Mouse (Mus musculus): Measurements from ENCODE around the gene Ndel1. TPM values are rescaled to one million over a fixed set of nuclear protein-coding genes. Genes with fewer than 3 reads are reported as not detected.
A peak's percentile ranks its signal among the peaks of the same experiment; 100 is the strongest.

The Ndel1 gene
- total RNA-seq (2021) = 10 to 100 TPM; 96.7 to 99.5 TPM
- long read RNA-seq, experiment 1, transcript Ndel1-201 (9 exons, 2,382 nt) = major isoform, 122 of 153 reads
- long read RNA-seq, experiment 1, partial matches to known transcripts = 1 of 153 reads
- long read RNA-seq, experiment 1, other reads (novel, unspliced or antisense) = 30 of 153 reads
- long read RNA-seq, experiment 2, transcript Ndel1-201 (9 exons, 2,382 nt) = major isoform, 134 of 163 reads
- long read RNA-seq, experiment 2, partial matches to known transcripts = 6 of 163 reads
- long read RNA-seq, experiment 2, other reads (novel, unspliced or antisense) = 22 of 163 reads

GRCm38 (mm10) chr11:68871748-68872147 lies at the start of gene Ndel1:
TSS of gene Ndel1 (minus strand) at chr11:68871858.
- intact Hi-C loops (cut with DNase I) = no loop called here
- no peak for DNase-seq (ENCODE audit: low spot score in 2 of 2)

GRCm38 (mm10) chr11:68914566-68914965 lies 42.9 kb upstream of the Ndel1 start:
- intact Hi-C loops (cut with DNase I) = no loop called here

GRCm38 (mm10) chr11:68911531-68912177 lies 40.0 kb upstream of the Ndel1 start:
- intact Hi-C loops (cut with DNase I) = no loop called here
- no peak for DNase-seq (ENCODE audit: low spot score in 2 of 2)

More at GRCm38 (mm10) chr11:68914566-68914965, 42.9 kb upstream of the Ndel1 start:
- no peak for DNase-seq (ENCODE audit: low spot score in 2 of 2)

- DNase-seq (ENCODE audit: low spot score in 2 of 2) = no peak
- intact Hi-C loops (cut with DNase I) = no loop called here
Measured at GRCm38 (mm10) chr11:68908846-68909503, 37.3 kb upstream of the Ndel1 start.

GRCm38 (mm10) chr11:68907251-68907650 lies 35.6 kb upstream of the Ndel1 start:
- intact Hi-C loops (cut with DNase I) = no loop called here
- no peak for DNase-seq (ENCODE audit: low spot score in 2 of 2)

- intact Hi-C loops (cut with DNase I) = no loop called here
- peak in 1 of 2 experiments; percentile 52 for DNase-seq (ENCODE audit: low spot score in 2 of 2)
Measured at GRCm38 (mm10) chr11:68906461-68906790, 34.8 kb upstream of the Ndel1 start.

- intact Hi-C loops (cut with DNase I) = loop anchor here (2.0 kb wide), 1 partner anchor 77 kb away; no protein-coding TSS in a partner anchor
- DNase-seq (ENCODE audit: low spot score in 2 of 2) = no peak
Measured at GRCm38 (mm10) chr11:68905665-68906460, 34.2 kb upstream of the Ndel1 start.

- intact Hi-C loops (cut with DNase I) = loop anchor here (2.0 kb wide), 1 partner anchor 78 kb away; no protein-coding TSS in a partner anchor
- DNase-seq (ENCODE audit: low spot score in 2 of 2) = no peak
Measured at GRCm38 (mm10) chr11:68905138-68905531, 33.5 kb upstream of the Ndel1 start.

- DNase-seq (ENCODE audit: low spot score in 2 of 2) = peak; percentile 87 to 89
- intact Hi-C loops (cut with DNase I) = loop anchor here (2.0 to 5.0 kb wide), 2 partner anchors 63 to 78 kb away; partner anchors contain the start of gene Slc25a35
Measured at GRCm38 (mm10) chr11:68904375-68905137, 32.9 kb upstream of the Ndel1 start.

- intact Hi-C loops (cut with DNase I) = loop anchor here (2.0 to 5.0 kb wide), 2 partner anchors 64 to 79 kb away; partner anchors contain the start of gene Slc25a35
- no peak for DNase-seq (ENCODE audit: low spot score in 2 of 2)
Measured at GRCm38 (mm10) chr11:68903775-68904174, 32.1 kb upstream of the Ndel1 start.

GRCm38 (mm10) chr11:68902823-68903222 lies 31.2 kb upstream of the Ndel1 start:
- no peak for DNase-seq (ENCODE audit: low spot score in 2 of 2)
- intact Hi-C loops (cut with DNase I) = loop anchor here (5.0 kb wide), 1 partner anchor 64 kb away; the partner anchor contains the start of gene Slc25a35

- DNase-seq (ENCODE audit: low spot score in 2 of 2) = no peak
Measured at GRCm38 (mm10) chr11:68902367-68902766, 30.7 kb upstream of the Ndel1 start.

GRCm38 (mm10) chr11:68902047-68902364 lies 30.3 kb upstream of the Ndel1 start:
- intact Hi-C loops (cut with DNase I) = loop anchor here (5.0 kb wide), 1 partner anchor 65 kb away; the partner anchor contains the start of gene Slc25a35
- no peak for DNase-seq (ENCODE audit: low spot score in 2 of 2)

More at GRCm38 (mm10) chr11:68902367-68902766, 30.7 kb upstream of the Ndel1 start:
- intact Hi-C loops (cut with DNase I) = loop anchor here (5.0 kb wide), 1 partner anchor 65 kb away; the partner anchor contains the start of gene Slc25a35

- intact Hi-C loops (cut with DNase I) = loop anchor here (5.0 kb wide), 1 partner anchor 66 kb away; the partner anchor contains the start of gene Slc25a35
- peak; percentile 99 for DNase-seq (ENCODE audit: low spot score in 2 of 2)
Measured at GRCm38 (mm10) chr11:68901351-68902046, 29.8 kb upstream of the Ndel1 start, which contains the start of gene Rpl26. TSS of gene Rpl26 (plus strand) at chr11:68901583.

- intact Hi-C loops (cut with DNase I) = loop anchor here (5.0 kb wide), 1 partner anchor 67 kb away; the partner anchor contains the start of gene Slc25a35
- no peak for DNase-seq (ENCODE audit: low spot score in 2 of 2)
Measured at GRCm38 (mm10) chr11:68900519-68901350, 29.1 kb upstream of the Ndel1 start.

GRCm38 (mm10) chr11:68899815-68900214 lies 28.2 kb upstream of the Ndel1 start:
- DNase-seq (ENCODE audit: low spot score in 2 of 2) = no peak
- intact Hi-C loops (cut with DNase I) = loop anchor here (5.0 kb wide), 1 partner anchor 67 kb away; the partner anchor contains the start of gene Slc25a35

GRCm38 (mm10) chr11:68898790-68899189 lies 27.1 kb upstream of the Ndel1 start:
- intact Hi-C loops (cut with DNase I) = no loop called here
- DNase-seq (ENCODE audit: low spot score in 2 of 2) = no peak

Data from left cerebral cortex, postnatal 14 days (tissue).